Mouse (Mus musculus) cerebellum, adult 11-12 months (tissue): ENCODE measurements around the gene Cacna2d1.
A peak's percentile ranks its signal among the peaks of the same experiment; 100 is the strongest.

ENCODE experiments used
- DNase-seq: peaks from one replicate; pipeline ENCODE4 v3.0.0; 2022

Gene Cacna2d1

DNA sequence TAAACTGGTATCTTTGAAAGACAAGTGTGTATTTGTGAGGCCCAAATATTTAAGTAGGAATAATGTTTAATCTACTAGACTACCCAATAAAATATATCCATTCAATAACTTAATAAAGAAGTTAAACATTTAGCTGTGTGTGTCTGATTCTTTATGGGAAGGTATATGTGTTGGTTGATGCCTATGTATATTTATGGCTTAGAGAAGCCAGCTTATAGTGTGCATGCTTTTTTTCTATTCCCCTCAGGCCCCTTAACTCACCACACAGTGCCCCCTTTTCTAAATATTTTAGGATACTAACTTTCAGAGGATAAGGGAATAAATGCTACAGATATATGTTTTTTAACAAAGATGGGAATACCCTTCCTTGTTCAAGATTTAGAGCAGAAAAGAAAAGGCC, 128.8 kb downstream of the Cacna2d1 start:
- DNase-seq = no peak

DNA sequence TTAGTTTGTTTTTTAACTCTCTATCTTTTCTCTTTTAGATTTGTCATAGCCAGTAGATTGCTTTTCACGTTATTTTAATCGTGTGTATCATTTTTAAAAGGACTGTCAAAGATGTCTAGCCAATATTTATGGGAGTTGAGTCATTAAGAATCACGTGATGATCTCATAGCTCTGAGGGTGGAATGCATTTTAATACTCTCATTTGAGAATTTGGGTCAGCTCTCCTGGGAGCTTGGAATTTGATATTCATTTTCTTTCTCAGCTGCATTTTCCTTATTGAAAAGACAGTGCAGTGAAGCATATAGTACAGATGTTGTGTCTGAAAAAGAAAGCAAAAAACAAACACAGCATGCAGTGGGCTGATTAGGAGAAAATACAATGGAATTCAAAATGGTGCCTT, 129.5 kb downstream of the Cacna2d1 start:
- no peak for DNase-seq

DNA sequence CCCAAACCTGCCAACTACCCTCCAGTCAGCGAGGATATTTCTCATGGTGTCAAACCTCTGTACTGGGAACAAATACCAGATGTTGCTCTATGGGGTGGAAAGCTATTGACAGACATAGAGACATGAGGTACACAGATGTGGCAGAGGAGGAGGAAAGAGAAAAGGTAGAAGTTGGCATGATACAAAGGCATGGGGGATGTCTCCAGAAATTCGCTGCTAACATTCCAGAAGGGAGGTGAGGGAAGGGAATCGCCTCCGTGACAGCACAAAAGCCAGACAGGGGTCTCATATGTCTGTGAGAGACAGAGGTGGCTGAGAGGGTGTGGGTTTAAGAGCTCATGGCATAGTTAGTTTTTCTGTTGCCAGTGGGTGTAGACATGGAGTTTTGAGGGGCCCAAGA, 131.3 kb downstream of the Cacna2d1 start:
- no peak for DNase-seq

DNA sequence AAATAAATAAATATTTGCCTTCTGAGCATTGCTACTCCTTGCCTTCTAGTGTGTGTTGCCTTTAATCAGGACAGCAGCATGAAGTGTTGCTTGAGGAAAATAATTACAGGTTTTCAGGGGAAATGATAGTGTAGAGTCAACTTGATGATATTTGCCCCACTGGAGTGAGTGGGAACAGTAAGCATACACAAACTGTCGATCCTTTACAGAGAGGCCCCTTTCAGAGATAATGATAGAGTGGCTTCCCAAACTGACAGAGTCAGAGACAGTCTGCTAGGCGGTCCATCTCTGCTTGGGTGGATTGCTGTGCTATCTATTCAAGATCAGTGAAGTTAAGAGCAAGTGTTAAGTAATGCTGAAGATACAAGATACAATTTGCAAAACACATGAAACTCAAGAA, 147.8 kb downstream of the Cacna2d1 start:
- DNase-seq = no peak

DNA sequence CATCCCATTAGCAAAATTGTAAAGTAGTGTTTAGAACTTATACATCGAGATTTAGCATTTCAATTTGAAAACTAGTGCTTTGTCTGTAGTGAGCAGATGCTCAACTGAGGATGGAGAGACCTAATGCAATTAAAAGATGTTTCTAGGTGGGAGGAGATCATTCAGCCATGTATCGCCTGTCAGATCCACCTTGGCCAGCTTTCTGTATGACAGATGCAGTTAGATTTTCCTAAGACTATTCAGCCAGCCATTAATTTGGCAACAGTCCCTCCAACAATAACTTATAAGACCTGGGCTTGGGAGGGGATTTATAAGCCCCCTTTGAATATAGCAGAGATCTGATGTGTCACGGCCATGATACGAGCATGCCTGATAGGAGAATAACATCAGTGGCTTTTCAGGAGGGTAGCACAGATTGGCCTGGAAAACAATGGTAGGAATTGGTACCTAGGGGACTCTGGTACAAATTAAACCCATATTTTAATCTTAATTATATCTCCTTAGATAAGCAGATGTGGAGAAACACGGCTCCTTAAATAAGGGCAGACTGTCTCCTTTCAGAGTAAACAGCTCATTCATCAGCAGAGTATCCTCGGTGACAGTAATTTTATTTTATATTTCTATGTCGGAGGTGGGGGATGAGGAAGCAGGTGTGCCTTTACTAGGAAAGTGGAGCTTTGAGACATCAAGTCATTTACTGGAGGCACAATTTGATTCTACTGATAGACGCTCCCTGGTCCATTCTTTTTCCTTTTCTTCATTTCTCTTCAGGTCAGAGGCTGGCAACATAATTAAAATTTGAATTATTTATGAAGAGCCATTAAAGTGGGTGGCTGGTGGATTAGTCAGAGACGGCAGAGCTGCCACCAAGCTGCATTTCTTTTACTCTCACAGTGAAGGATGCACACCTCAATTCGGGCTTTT, 152.8 kb downstream of the Cacna2d1 start:
- no peak for DNase-seq

DNA sequence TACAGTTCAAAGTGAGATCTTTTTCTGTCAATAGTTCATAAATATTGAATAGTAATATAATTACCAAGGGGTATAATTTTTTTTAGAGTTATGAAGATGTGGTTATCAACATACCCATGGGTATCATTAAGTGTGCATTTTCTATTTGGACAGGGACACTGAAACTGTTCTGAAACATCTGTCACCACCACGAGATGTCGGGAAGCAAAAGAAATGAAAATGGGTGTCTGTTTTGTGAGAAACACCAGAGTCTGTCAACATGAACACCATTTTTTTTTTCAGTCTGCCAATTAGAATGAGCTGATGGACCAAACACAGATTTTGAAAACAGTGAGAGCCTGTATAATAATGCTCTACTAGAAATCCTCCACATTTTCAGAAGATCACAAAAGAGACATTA, 153.5 kb downstream of the Cacna2d1 start:
- no peak for DNase-seq

DNA sequence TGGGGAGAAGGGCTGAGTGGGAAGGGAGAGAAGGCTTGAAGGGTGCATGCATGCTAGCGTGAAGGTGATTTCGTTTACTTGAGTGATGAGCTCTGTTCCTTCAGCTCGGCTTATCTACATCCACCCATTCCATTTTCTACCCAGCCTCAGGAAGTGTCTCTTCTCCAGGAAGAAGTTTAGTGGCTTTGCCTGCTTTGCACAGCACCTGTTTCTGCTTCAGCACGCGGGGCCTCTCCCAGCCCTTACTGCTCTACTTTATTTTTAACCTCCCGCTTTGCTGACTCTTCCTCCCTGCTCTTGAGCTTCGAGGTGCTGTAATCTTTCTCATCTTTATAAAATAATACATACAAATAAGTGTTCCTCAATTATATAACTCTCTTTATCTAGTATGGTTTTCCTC, 158.0 kb downstream of the Cacna2d1 start:
- no peak for DNase-seq

- peak; percentile 42 for DNase-seq
Measured at GRCm38 (mm10) chr5:16093071-16093693, 158.7 kb downstream of the Cacna2d1 start.

- peak; percentile 75 for DNase-seq
Measured at GRCm38 (mm10) chr5:16095345-16095744, 160.9 kb downstream of the Cacna2d1 start.

GRCm38 (mm10) chr5:16098766-16099165, 164.3 kb downstream of the Cacna2d1 start:
- DNase-seq = no peak

DNA sequence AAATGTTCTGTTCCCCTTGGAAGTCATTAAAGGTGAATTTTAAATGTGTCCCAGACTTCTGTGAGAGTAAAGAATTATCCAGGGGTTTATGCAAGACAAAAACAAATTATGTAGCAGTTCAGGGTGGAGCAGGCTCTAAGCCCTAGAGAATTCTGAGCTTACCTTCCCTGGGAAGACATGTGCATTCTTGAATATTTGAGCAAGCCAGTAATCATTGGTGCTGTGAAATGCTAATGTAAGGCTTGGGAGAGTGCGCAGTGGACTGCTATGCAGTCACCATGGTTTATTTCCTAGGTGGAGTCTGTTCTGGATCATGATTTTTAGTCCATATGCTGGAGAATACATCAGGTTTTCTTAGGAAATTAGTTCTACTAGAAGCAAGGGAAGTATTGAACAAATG, 167.3 kb downstream of the Cacna2d1 start:
- no peak for DNase-seq

DNA sequence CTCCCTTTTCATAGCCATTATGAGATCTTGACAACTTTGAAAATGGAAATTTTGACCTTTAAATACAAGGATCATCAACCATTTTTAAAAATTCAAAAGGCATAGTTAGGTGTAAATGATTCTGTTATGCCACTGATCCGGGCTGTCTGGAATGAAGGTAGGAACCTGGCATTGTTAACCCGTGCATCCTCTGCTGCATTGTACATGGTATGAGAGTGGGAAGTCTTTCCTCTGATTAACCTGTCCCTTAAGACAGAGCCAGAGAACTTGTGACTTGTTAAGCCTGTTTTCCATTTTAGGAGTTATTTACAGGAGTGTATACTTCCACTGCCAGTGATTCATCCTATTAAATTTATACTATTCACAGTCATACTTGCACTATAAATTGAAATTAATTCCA, 171.2 kb downstream of the Cacna2d1 start:
- DNase-seq = no peak

DNA sequence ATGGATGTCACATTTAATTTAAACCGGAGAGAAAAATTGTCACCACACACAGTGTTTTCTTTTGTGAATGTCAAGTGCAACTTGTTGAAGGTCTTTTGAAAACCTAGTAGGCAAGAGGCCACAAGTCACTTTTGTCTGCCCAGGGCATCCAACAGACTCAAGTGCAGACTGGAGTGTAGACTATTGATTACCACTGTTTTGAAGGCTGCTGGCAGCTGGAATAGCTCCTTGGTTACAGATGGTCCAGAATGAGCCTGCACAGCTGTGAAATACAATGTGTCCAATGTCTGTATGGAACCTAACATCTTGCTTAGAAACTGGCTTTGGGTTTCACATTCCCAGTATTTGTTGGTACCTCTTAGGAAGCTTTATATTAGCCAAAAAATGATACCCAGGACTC, 176.2 kb downstream of the Cacna2d1 start:
- no peak for DNase-seq

DNA sequence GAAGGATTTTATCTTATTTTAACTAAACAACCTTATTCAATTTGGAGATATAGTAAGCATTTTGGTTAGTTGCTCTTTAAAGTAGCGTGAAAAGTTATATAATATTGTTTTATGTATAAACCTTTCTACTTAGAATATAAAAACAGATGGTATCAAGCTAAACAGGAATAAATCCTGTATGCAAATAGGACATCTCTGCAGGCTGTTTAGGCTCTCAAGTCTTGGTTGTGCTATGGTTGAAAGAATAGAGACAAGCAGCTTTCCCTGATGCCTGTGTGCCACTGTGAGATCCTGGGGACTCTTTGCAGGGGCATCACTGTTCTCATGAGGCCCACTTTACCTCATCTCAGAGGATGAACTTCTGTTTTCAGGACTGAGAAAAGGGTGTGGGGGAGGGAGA, 179.4 kb downstream of the Cacna2d1 start:
- DNase-seq = no peak

DNA sequence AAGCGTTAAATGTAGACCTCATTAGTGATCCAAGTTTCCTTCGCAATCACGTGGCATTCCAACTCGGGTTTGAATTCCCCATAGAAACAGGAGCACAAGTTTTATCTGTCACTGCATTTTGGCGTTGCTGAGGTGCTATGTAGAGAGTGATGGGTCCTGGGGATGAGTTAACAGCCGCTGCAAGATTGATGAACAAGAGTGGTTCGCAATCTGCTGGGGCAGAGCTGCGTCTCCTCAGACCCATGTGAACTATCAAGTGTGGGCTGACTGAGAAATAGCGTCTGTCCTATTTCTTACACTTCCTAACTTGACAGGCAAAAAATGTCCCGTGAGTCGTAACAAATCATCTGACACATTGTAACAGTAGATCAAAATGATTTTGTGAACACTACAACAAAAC, 186.8 kb downstream of the Cacna2d1 start:
- no peak for DNase-seq

- DNase-seq = no peak
Measured at GRCm38 (mm10) chr5:16122110-16122509, 187.6 kb downstream of the Cacna2d1 start.

DNA sequence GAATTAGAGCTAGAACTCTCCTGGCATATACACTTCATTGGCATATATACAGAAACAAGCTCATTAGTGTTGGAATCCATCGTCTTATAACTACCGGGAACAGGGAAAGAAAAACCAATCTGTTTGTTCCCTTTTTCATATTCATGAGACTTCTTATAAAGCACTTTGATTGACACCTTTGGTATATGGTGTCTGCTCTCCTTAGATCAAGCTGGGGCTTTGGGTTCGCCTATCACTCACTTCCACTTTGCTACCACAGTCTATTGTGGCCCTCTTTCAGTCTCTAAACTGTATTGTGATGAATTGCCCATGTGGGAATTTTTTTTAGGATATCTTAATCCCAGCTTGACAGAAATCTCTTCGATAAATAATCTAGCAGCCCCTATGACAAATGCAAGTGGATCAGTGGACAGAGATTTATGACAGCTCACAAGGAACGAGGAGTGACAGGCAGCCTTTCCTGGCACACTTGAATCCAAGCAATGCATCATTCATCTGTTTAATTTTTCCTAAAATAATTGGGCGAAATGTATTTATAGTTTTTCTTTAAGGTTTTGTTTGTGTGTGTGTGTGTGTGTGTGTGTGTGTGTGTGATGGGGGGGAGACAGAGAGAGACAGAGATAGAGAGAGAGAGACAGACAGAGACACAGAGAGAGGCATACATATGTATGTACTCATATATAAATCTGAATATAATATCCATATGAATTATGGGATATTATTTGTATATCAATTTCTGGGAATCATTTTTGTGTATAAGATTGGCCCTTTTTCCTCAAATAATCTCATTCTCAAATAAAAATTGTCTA, 200.0 kb downstream of the Cacna2d1 start:
- no peak for DNase-seq

GRCm38 (mm10) chr5:16135986-16136385, 201.5 kb downstream of the Cacna2d1 start:
- no peak for DNase-seq

- no peak for DNase-seq
Measured at GRCm38 (mm10) chr5:16136839-16137238, 202.3 kb downstream of the Cacna2d1 start.

- DNase-seq = no peak
Measured at GRCm38 (mm10) chr5:16146602-16147001, 212.1 kb downstream of the Cacna2d1 start.

- DNase-seq = no peak
Measured at GRCm38 (mm10) chr5:16155375-16156284, 221.1 kb downstream of the Cacna2d1 start.

- no peak for DNase-seq
Measured at GRCm38 (mm10) chr5:16163270-16163669, 228.8 kb downstream of the Cacna2d1 start.
